Mouse (Mus musculus): Measurements from ENCODE around the gene Tuba8.
A peak's percentile ranks its signal among the peaks of the same experiment; 100 is the strongest.

The Tuba8 gene

DNA sequence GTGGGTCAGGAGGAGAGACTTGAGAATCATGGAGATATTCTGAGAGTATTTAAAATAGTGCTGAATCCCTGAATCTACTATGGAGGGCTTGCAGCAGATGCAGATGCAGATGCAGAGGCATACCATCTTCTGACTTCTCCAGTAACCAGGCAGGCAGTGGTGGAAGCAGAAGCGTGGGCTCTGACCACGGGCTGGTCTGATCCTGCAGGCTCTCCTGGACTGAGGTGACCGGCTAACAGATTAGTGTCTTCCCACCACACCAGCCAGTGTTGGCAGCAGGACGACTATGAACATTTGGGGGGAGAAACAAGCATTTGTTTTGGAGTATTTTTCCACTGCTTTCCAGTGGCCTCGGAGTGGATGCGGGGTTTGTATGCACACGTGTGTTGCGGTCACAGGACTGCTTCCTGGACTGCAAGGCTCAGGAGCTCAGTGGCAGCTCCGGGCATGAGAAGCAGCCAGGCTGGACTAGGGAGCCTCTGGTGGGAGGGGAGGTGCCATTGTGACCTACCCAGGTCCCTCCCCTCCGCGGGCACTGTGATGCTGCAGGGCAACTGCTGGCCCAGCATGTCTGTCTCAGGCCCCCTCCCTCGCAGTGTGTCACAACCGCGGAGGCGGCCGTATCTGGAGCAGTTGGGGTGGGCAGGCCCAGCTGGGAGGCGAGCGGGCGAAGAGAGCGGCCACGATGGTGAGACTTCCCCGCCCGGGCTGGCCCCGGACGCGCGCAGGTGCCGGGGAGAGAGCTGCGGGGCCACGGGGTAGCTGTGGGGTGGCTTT, at the start of gene Tuba8:
Tuba8 (plus strand) TSS at position 548 of the 777 bp plus-strand sequence.
- peak; percentile 98 for DNase-seq

DNA sequence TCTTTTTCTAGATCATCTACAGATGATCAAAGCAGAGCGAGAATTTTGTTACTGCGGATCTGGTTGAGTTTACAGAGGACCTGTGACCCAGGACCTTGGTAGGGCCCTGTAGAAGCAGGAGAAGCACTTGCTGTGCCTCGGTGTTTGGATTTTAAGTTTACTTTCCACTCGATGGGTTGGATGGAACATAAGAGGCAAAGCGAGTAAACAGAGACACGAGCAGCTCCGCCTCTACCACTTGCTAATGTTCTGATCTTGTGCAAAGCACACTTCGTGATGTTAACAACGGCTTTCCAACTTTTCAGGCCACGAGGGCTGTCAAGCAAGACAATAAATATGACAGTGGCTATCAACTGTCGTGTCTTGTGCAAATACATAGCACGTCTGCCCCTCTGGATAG, 47.9 kb upstream of the Tuba8 start:
- DNase-seq: no peak

DNA sequence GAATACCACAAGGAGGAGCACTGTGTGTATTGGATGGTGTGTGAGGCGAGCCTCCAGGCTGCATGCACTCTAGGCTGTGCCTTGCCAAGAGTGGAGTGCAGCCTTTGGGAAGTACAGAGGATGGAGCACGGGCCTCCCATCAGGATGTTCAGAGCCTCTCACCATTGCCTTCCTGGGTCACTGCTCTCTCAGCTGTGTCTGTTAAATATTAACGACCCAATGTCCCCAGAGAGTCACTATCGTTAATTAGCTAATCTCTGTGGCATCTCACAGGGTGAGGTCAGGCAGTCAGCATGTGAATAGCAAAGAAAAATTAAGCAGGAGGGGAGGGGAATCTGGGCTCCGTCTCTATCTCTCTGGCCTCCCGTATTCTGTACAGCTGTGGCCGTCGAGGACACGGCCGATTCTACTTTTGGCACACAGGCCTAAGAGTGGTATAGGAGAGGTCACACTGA, 44.4 kb upstream of the Tuba8 start:
- DNase-seq: no peak

DNA sequence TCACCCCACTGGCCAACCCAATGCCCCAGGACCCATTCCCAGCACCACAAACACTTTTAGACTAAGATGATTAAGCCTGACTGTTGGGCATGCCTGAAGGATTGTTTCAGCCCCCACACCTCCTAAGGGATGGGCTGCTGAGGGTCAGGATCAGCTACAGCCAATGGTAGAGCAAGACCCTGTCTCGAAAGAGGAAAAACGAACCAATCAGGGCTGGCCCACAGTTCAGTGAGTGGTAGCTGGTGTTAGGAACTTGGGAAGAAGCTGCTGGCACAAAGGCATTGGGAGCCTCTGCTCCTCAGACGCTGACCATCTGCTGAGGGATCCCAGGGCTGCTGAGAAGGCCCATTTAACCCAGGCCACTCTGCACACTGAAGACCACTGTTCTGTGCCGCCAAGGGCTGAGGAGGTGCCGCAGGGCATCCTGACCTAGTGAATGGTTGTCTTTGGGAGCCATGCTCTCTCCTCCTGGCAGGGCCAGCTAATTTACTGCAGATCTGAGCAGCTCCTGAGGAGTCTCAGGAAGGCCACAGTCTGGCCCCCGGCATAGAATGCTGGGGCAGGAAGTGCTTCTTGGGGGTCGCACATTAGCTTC, 43.0 kb upstream of the Tuba8 start:
- DNase-seq: no peak

DNA sequence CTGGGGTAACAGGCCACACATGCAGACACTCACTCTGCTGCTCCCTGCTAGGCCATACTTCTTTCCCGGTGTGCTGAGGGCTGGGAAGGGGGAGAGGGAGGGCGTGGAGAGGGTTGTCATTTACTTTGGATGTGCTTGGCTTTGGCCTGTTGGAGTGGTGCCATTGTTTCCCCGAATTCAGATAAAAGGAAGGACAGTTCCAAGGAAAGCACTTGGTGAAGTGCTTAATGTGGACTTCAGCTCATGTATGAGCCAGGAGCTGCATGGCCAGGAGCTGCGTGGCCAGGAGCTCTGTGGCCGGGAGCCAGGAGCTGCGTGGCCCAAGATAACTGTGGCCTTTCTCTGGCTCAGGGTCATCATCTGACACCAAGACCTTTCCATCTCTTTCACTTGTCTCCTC, 39.4 kb upstream of the Tuba8 start:
- peak; percentile 97 for DNase-seq

DNA sequence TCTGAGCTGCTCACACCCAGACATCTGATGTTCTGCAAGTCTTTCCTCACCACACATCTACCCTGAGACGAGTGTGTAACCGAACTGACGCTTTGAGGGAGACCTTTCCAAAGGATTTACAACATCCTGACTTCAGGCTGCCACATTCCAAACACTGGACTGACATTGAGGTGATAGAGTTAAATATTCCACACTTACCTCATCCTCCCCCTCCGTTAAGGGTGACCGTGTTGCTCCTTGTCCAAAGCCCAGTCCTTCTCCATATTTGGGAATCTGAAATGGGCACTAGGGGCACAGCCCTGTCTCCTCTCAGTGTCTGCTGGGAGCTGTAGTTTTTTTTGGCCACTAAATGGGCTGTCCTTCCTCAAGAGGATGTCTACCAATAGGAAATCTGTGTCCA, 37.0 kb upstream of the Tuba8 start:
- no peak for DNase-seq

DNA sequence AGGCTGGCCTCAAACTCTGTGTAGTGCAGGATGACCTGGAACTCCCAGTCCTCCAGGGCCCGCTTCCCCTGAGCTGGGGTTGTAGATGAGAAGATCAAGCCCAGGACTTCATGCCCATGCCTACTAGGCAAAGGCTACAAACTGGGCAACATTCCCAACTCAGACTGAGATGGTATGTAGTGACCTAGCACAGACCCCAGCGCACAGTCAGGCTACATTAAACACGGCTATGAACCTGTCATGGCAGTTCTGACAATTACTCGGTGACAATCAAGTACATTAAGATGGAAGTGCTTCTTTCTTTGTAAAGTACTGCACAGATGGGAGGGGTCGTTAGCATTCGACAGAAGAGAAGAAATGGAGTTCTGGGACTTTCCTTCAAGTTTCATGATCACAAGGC, 35.7 kb upstream of the Tuba8 start:
- DNase-seq: no peak

DNA sequence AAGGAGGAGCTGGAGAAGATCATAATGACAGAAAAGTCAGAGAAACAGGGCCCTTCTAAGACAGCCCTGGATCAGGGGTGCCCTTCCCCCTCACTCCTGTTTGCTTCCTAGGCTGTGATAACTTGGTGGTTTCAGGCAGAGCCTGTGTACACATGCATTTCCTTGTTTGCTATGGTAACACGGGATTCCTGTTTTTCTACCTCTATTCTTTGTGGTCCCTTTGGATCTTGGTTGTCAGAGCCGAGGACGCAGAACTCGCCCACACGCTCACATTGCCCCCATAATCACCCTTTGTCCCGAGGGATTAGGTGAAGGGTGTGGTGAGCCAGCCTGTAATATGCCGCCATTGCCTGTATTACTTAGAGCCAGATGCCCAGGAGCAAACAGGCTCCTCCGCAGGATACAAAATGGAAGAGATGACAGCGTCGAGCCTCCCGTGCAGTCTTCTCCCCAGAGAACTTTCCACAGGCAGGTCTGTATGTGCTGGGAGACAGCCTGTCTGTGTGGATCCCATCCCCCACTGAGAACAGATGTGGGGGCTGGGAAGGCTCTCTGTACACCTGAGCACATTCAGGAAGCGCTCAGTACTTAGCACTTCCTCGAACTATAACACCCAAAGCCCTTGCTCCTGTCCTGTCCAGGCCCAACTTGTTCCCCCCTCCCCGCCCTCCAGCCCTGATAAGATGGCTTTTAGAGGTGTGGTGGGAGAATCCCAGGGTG, 34.3 kb upstream of the Tuba8 start:
- no peak for DNase-seq

DNA sequence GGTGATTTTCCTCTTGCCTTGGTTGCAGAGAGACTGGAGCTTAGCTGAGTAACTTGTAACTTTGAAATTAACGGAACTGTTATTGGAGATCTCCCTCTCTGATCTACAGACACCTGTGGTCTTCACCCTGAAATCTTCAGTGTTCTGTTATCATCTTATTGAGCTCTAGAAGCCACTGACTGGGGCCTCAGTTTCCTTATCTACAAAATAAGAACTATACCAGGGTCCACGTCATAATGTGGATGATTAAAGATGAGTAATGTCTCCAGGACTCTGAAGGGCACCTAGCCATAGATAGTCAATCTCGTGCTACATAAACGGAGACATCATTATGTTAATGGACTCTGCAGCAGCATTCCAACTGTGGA, 33.8 kb upstream of the Tuba8 start:
- no peak for DNase-seq

DNA sequence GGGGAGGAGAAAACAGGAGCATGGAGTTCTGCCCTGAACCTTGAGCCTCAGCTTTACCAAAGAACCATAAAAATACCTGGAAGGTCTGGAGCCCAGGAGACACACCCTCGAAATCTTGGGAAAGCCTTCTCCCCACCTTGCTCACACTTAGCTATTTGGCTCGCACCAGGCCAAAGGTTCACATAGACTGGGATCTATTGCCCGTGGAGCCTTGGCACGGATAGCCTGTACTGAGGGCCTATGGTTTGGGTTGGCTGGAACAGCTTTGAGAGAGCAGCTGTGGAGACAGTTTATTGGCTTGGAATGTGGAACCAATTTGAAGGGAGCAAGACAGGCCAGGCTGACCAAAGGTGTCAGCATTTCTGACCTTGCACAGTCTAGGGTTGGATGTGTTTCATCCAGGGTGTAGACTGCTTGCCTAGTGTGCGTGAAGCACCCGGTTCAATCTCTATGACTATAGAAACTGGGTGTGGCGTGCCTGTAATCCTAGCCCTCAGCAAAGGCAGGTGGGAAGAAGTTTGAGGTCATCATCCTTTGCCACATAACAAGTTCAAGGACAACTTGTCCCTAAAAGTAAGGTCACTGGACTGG, 33.3 kb upstream of the Tuba8 start:
- no peak for DNase-seq

DNA sequence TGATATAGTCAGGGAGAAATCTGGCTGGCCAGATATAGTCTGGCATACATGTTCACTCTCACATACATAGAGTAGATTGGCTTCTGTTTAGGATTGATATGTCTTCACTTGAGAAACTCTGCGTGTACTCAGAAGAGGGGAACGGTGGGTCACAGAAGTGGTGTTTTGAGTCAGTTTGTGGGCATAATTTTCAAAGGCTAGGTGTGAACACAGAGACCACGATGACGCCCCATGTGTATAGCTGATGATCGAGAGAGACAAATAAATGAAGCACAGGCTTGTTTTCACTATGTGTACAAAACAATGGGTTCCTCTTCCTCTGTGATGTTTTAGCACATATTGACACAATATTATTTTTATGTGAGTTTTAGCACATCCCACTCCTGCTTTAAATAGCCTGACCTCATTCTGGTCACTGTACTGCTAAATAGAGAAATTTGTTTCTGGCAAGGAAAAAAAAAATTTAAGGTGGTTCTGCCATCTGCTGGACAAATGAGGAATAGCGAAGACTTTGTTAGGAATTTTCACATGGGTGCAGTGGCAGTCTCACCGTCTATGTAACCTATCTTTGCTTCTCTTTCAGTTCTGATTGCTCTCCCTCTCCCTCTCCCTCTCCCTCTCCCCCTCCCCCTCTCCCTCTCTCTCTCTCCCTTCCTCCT, 31.7 kb upstream of the Tuba8 start:
- no peak for DNase-seq

DNA sequence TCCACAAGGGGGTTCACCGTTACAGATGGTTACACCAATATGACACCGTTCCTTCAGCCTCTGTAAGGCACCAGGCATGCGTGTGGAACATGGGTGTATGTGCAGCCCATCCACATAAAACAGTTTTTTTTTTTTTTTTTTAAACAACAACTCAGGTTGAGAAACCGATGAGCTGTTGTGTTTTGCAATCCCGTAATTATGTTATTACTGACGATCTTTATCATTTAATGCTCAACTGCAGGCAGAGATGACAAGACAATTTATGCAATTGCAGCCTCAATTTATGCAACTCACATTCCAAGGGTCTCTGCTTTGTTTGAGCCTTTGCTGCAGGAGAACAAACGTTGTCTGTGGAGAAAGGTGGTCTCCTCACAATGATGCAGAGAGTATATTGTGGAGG, 30.6 kb upstream of the Tuba8 start:
- no peak for DNase-seq

DNA sequence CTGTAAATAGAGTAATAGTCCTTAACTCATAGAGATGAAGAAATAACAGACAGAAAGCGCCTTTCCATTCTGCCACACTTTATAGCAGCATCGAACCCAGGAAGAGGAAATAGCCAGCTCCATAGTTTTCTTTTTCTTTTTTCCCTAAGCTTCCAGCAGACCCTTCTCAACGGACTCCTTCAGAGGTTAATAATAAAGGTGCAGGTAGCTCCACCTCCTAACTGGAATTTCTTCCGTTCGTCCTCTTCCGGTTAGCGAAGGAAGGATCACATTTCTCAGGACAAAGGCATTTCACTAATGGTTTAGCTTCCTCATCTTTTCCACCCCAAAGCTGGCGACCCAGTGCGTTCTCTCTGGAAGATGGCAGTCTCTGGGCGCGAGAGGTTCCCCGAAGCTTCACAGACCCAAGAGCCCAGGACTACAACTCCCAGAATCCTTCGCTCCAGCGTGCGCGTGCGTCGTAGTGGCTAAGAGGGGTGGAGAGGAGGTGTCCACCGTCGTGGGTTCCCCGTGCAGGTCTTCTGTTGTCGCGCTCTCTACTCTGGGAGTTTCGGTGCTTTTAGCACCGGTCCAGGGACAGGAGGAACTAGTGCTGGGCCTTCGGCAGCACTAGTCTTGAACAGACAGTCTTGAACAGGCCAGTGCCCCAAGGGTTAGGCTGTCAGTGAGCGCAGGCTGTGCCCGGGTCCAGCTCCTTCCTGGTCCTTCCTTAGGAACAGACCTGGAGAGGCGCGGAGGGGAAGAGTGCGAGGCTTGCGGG, 26.9 kb upstream of the Tuba8 start, which contains the start of gene Pex26:
Pex26 (plus strand) TSS at position 254 of the 760 bp plus-strand sequence.
- DNase-seq: peak; percentile 99

DNA sequence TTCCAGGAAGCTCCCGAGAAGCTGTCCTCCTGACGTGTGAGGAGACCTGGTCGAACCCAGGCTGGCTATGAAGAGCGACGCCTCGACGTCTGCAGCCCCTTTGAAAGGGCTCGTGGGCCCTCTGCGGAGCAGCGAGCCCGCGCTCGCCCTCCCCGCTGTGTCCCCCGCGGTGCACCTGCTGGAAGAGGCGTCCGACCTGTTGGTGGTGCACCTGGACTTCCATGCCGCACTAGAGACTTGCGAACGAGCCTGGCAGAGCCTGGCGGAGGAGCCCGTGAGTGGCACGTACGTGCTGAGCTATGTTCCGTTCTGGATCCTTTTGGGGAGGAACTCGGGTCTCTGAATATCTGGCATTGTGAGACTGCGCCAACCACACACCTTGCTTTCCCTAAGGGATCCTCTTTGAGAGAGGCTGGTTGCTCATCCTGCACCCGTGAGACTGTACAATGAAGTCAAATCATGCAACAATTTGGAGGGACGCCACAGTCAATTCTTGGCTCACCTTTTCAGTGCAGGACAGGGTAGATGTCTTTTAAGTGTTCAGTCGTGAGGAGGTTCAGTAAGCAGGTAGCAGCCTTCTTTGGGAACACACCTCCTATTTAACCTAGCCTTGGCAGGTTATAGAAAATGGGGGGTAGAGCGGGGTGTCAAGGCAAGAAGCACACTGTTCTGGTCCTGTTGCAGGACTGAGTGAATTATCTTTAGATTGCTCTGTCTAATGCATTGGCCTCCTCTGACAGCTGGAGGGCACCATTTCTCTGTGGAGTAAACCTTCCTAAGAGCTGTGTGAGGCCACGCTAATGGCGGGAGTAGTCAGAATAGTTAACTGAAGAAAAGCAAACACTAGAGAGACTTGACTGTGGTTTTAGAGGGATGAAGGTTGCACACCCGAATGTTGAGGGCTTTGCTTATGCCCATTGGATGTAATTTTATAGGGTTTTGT, 26.0 kb upstream of the Tuba8 start:
- peak; percentile 94 for DNase-seq

DNA sequence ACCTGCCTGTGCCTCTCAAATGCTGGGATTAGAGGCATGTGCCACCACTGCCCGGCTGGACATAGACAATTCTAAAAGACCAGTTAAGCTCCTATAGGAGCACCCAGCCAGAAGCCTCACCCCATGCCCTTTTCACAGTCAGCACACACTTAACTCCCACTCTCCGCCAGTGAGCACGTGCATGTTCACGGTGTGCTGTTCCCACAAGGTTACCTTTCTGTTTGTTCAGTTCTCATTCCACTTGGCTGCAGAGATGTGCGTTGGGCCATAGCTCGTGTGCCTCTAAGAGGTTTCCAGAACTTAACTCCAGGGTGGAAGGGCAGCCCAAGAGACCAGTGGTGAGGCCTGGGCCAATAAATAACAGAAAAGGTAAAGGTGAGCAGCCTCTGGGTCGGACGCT, 25.3 kb upstream of the Tuba8 start:
- DNase-seq: no peak

DNA sequence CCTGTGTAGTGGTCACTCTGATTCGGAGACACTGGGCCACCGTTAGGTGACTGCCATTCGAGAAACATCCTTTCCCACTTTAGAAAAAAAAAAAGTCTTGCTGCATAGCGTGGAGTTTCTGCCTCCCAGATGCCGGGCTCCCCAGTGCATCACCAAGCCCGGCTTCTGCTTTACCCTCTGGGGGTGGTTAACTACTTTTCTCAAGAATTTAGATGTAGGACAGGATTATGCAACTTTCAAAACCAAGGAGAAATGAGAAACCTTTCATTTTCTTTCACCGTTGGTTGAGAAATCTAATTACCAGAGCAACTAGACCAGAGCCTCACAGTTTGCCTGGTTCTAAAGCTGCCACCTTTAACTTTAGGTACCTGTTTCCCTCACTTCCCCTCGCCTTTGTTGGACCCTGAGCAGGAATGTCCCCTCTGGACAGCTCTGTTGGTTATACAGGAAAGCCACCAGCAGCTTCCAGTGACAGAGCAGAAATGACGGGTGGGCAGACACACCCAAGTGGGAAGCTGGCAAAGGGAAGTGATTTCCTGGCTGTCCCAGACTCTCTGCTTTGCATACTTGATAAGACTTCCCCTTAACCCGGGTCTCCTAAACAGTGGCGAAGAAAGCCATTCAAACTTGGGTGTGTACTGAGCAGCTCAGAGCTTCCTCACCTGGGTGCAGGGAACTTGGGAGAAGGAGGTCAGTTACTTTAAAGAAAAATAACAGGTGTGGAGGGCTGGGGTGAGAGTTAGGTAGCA, 19.1 kb upstream of the Tuba8 start:
- DNase-seq: no peak

DNA sequence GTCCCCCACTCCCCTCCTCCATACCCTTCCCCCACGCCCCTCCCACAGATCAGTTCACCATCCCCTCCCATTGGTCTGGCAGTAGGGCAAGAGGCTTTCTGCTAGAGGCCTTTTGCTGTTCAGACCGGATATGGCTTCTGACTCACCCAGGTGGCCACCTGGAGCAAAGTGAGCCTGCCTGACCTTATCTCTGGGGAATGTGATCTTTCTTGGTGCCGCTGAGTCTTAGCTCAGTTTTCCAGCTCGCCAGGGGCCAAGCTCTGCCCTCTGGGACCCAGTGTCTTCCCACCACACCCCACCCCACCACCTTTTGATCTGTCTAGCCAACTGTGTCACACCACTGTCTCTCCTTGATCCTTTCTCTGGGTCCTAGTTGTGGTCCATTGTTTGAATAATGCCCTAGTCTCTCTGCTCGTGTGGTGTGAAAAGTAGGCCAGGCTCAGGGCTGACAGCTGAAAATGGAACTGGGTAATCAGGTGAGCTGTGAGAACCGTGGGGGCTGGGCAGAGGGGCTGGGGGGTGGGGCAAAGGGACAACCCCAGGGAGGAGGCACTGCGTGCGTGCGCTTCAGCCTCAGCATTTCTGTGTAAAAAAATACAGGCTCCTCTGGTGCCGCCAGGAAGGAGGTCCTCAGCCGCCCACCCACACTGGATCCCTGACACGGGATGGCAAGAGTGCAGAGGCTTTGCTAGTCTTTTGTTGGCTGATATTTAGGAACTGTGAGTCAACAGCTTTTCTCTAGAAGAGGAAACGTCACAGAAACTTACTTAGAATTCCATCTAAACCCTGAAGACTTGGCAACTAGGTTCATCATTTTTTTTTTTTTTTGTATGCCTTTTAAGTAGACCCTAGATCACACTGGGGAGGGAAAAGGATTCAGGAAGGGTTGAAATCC, 16.2 kb upstream of the Tuba8 start:
- no peak for DNase-seq

DNA sequence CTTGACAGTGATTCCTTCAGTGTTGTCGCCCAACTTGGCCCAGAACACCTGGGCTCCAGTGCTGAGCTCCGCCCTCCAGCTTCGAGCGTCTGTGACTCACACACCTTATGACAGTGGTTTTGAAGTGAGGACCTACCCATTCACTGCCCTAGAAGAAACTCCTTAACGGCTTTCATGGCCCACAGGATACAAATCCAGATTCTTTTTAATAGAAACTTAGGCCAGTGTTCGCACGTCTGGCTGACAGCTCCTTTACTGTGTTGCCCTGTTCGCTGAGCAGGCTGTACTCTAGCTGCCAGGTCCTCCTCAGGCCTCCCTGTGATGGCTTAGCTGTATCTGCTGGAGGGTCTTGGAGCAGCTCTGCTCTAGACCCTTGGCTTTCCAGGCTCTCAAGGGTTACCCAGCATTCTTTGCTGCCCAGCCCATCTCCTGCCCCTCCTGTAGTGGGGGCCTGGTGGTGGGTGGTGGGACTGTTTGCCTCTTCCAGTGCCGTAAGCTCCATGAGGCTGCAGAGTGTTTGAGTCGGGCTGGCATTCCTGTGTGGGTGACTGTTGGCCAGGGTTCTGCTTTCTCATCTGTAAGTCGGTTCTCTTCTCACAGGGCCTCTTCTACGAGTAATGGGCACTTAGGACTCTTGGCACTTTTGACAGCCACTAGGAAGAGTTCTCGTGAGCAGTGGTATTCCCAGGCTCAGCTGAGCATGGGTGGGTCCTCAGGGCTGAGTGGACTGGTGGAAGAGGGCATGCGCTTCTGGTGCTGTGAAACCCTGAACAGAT, 15.4 kb upstream of the Tuba8 start:
- DNase-seq: no peak

All from heart, adult 11 months (tissue).